Mouse (Mus musculus): ENCODE data around the gene Ifitm2. TPM values are rescaled to one million over a fixed set of nuclear protein-coding genes. Genes with fewer than 3 reads are reported as not detected.

Gene Ifitm2
- polyA plus RNA-seq, 1 experiment from 2014 or later: 1,006 TPM

GRCm38 (mm10) chr7:140949824-140950530, 5.8 kb downstream of the Ifitm2 start, which contains the start of gene Ifitm5:
Ifitm5 (minus strand) TSS chr7:140950291.
- peaks cover 46% of the 10 kb centered on the region for H3K4me1 ChIP-seq (ENCODE audit: control insufficient read depth, insufficient read depth, low read length)
- peaks cover 10% of the 10 kb centered on the region; the same call in 1 of the 2 replicates for H3K36me3 ChIP-seq (ENCODE audit: control insufficient read depth, insufficient read depth, low read length)
- no peaks in the 10 kb centered on the region for H3K9me3 ChIP-seq (replicated peaks; ENCODE audit: control insufficient read depth, low read length)
- WGBS: 81% methylated on average over 16 of the region's 16 CpGs
- no peak within 1 kb of the TSS for H3K4me3 ChIP-seq (replicated peaks; ENCODE audit: low read length)
- no peak for ATAC-seq (ENCODE audit: insufficient read depth, low FRiP score)
- H3K27me3 ChIP-seq (ENCODE audit: control insufficient read depth, insufficient read depth, low read length): no peaks in the 10 kb centered on the region
- peak within 1 kb of the TSS; percentile 44 for H3K9ac ChIP-seq (ENCODE audit: low read length)
- peak within 1 kb of the TSS; percentile 63 for H3K27ac ChIP-seq (ENCODE audit: low read length)
- peak within 1 kb of the TSS; percentile 11; the same call in 1 of the 2 replicates for H3K4me2 ChIP-seq (ENCODE audit: low read depth, low read length)

DNA sequence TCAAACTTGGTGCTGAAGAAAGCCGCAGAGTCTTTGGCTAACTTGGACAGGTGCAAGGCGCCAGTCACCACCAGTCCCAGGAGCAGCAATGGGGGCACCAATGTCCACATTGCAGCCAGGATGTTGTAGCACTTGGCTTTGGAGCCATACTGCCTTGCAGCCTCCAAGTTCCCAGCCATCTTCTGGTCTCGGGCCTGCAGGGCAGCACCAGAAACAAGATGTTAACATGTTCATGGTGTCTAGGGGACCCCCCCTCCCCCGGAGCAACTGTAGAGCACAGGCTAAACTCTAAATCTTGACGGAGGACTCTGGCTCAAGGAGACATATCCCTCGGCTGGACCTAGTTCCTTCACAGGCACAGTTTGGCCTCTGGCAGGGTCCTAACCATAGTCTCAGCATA, 6.5 kb downstream of the Ifitm2 start:
- peaks cover 42% of the 10 kb centered on the region for H3K4me1 ChIP-seq (ENCODE audit: control insufficient read depth, insufficient read depth, low read length)
- H3K27ac ChIP-seq (ENCODE audit: low read length): no peak overlapping the region
- no peak overlapping the region for H3K4me3 ChIP-seq (replicated peaks; ENCODE audit: low read length)
- 84% methylated on average over 6 of the region's 6 CpGs for WGBS
- peaks cover 10% of the 10 kb centered on the region; the same call in 1 of the 2 replicates for H3K36me3 ChIP-seq (ENCODE audit: control insufficient read depth, insufficient read depth, low read length)
- H3K27me3 ChIP-seq (ENCODE audit: control insufficient read depth, insufficient read depth, low read length): no peaks in the 10 kb centered on the region
- no peaks in the 10 kb centered on the region for H3K9me3 ChIP-seq (replicated peaks; ENCODE audit: control insufficient read depth, low read length)
- H3K4me2 ChIP-seq (ENCODE audit: low read depth, low read length): no peak overlapping the region
- no peak overlapping the region for H3K9ac ChIP-seq (ENCODE audit: low read length)
- ATAC-seq (ENCODE audit: insufficient read depth, low FRiP score): no peak

DNA sequence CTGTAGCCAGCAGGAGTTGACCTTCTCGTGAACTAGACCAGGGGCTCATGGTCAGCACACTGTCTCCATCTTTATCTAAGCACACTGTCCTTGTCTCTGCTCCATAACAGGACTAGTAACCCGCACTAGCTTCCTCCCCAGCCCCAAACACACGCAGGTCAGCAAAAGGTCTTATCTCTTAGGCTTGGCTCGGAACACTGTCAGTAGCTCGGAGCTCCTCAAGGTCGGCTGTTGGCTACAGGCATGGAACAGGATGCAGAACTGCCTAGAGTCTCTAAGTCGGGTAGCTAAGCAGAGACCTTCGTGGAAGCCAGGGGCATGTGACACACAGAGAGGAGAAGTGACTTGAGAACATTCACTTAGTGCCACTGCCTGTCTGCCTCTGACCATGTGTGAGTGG, 7.6 kb downstream of the Ifitm2 start:
- Histone ChIP-seq H3K9ac (ENCODE audit: low read length) (no peak overlapping the region), H3K36me3 (ENCODE audit: control insufficient read depth, insufficient read depth, low read length) (peaks cover 10% of the 10 kb centered on the region; the same call in 1 of the 2 replicates), H3K4me1 (ENCODE audit: control insufficient read depth, insufficient read depth, low read length) (peaks cover 37% of the 10 kb centered on the region), H3K27me3 (ENCODE audit: control insufficient read depth, insufficient read depth, low read length) (no peaks in the 10 kb centered on the region), H3K27ac (ENCODE audit: low read length) (no peak overlapping the region), H3K4me2 (ENCODE audit: low read depth, low read length) (no peak overlapping the region), H3K9me3 (replicated peaks; ENCODE audit: control insufficient read depth, low read length) (no peaks in the 10 kb centered on the region), H3K4me3 (replicated peaks; ENCODE audit: low read length) (no peak overlapping the region)
- no peak for ATAC-seq (ENCODE audit: insufficient read depth, low FRiP score)
- 74% methylated on average over 8 of the region's 8 CpGs for WGBS

DNA sequence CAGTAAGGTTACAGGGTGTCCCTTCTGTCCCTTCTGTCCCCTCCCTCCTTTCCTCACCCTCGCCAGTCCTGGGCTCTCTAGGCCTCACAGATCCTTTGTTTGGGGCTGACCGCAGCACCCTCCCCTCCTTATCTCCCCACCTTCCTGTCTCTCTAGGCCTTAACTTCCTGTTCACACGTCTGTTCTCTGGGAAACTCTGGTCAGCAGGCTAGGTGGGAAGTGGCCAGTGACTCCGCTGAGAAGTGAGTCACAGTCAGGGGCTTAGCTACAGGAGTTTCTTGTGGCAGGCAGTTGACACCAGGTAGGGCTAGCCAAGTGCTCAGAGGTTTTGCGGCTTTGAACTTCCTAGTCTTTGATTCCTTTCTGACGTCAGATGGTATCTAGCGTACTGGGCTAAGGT, 8.8 kb downstream of the Ifitm2 start:
- Histone ChIP-seq H3K27ac (ENCODE audit: low read length) (peak overlapping the region; percentile 50), H3K4me2 (ENCODE audit: low read depth, low read length) (no peak overlapping the region), H3K36me3 (ENCODE audit: control insufficient read depth, insufficient read depth, low read length) (0 out of 2 replicates have a peak, but pooled peaks cover 10% of the 10 kb centered on the region), H3K27me3 (ENCODE audit: control insufficient read depth, insufficient read depth, low read length) (no peaks in the 10 kb centered on the region), H3K9me3 (replicated peaks; ENCODE audit: control insufficient read depth, low read length) (no peaks in the 10 kb centered on the region), H3K4me1 (ENCODE audit: control insufficient read depth, insufficient read depth, low read length) (peaks cover 36% of the 10 kb centered on the region), H3K4me3 (replicated peaks; ENCODE audit: low read length) (no peak overlapping the region), H3K9ac (ENCODE audit: low read length) (no peak overlapping the region)
- no peak for ATAC-seq (ENCODE audit: insufficient read depth, low FRiP score)
- WGBS: 48% methylated on average over 7 of the region's 7 CpGs

DNA sequence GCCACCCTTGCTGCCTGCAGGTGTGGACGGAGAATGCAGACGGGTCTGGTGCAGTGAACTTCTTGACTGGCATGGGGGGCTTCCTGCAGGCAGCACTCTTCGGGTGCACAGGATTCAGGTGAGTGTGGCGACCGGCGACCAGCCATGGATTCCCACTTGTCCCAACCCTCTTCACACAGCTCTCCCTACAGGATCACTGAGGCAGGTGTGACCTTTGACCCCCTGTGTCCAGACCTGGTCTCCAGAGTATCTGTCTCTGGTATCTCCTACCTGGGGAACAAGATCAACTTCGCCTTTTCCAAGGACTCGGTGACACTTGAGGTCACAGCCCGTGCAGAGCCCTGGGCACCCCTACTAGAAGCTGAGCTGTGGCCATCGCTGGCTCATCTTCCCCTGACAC, 9.5 kb downstream of the Ifitm2 start:
- Histone ChIP-seq H3K9ac (ENCODE audit: low read length) (no peak overlapping the region), H3K4me3 (replicated peaks; ENCODE audit: low read length) (no peak overlapping the region), H3K27ac (ENCODE audit: low read length) (no peak overlapping the region), H3K4me1 (ENCODE audit: control insufficient read depth, insufficient read depth, low read length) (peaks cover 29% of the 10 kb centered on the region), H3K36me3 (ENCODE audit: control insufficient read depth, insufficient read depth, low read length) (0 out of 2 replicates have a peak, but pooled peaks cover 10% of the 10 kb centered on the region), H3K4me2 (ENCODE audit: low read depth, low read length) (no peak overlapping the region), H3K27me3 (ENCODE audit: control insufficient read depth, insufficient read depth, low read length) (no peaks in the 10 kb centered on the region), H3K9me3 (replicated peaks; ENCODE audit: control insufficient read depth, low read length) (no peaks in the 10 kb centered on the region)
- 87% methylated on average over 10 of the region's 10 CpGs for WGBS
- ATAC-seq (ENCODE audit: insufficient read depth, low FRiP score): no peak

DNA sequence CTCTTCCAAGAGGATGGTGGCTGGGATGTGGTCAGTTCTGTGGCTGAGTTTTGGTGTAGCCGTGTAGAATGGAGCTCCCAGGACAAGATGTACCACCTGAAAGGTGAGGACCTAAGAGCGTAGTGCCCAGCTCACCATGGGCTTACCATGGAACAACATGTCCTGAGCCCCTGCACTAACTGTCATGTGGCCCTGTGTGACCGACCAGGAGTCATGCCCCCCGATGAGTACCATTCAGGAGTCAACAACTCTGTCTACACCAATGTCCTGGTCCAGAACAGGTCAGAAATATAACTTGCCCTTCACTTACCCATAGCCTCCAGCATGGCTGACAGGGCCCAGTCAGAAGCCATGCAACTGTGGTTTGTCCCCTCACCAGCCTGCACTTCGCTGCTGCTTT, 10.5 kb downstream of the Ifitm2 start:
- 90% methylated on average over 5 of the region's 5 CpGs for WGBS
- no peak for ATAC-seq (ENCODE audit: insufficient read depth, low FRiP score)
- H3K27me3 ChIP-seq (ENCODE audit: control insufficient read depth, insufficient read depth, low read length): no peaks in the 10 kb centered on the region
- 0 out of 2 replicates have a peak, but pooled peaks cover 10% of the 10 kb centered on the region for H3K36me3 ChIP-seq (ENCODE audit: control insufficient read depth, insufficient read depth, low read length)
- no peak overlapping the region for H3K4me2 ChIP-seq (ENCODE audit: low read depth, low read length)
- no peaks in the 10 kb centered on the region for H3K9me3 ChIP-seq (replicated peaks; ENCODE audit: control insufficient read depth, low read length)
- no peak overlapping the region for H3K9ac ChIP-seq (ENCODE audit: low read length)
- no peak overlapping the region for H3K4me3 ChIP-seq (replicated peaks; ENCODE audit: low read length)
- H3K27ac ChIP-seq (ENCODE audit: low read length): no peak overlapping the region
- H3K4me1 ChIP-seq (ENCODE audit: control insufficient read depth, insufficient read depth, low read length): peaks cover 19% of the 10 kb centered on the region

GRCm38 (mm10) chr7:140944236-140944635, 11.6 kb downstream of the Ifitm2 start:
- H3K4me3 ChIP-seq (replicated peaks; ENCODE audit: low read length): no peak overlapping the region
- H3K27me3 ChIP-seq (ENCODE audit: control insufficient read depth, insufficient read depth, low read length): no peaks in the 10 kb centered on the region
- 88% methylated on average over 7 of the region's 7 CpGs for WGBS
- no peak for ATAC-seq (ENCODE audit: insufficient read depth, low FRiP score)
- H3K27ac ChIP-seq (ENCODE audit: low read length): no peak overlapping the region
- H3K36me3 ChIP-seq (ENCODE audit: control insufficient read depth, insufficient read depth, low read length): 0 out of 2 replicates have a peak, but pooled peaks cover 10% of the 10 kb centered on the region
- H3K4me2 ChIP-seq (ENCODE audit: low read depth, low read length): no peak overlapping the region
- peaks cover 24% of the 10 kb centered on the region for H3K4me1 ChIP-seq (ENCODE audit: control insufficient read depth, insufficient read depth, low read length)
- H3K9ac ChIP-seq (ENCODE audit: low read length): no peak overlapping the region; the same call in 1 of the 2 replicates
- no peaks in the 10 kb centered on the region for H3K9me3 ChIP-seq (replicated peaks; ENCODE audit: control insufficient read depth, low read length)

GRCm38 (mm10) chr7:140943356-140943755, 12.4 kb downstream of the Ifitm2 start:
- H3K36me3 ChIP-seq (ENCODE audit: control insufficient read depth, insufficient read depth, low read length): 0 out of 2 replicates have a peak, but pooled peaks cover 4% of the 10 kb centered on the region
- peak overlapping the region; percentile 86 for H3K9ac ChIP-seq (ENCODE audit: low read length)
- H3K4me3 ChIP-seq (replicated peaks; ENCODE audit: low read length): no peak overlapping the region
- peaks cover 26% of the 10 kb centered on the region for H3K4me1 ChIP-seq (ENCODE audit: control insufficient read depth, insufficient read depth, low read length)
- H3K9me3 ChIP-seq (replicated peaks; ENCODE audit: control insufficient read depth, low read length): no peaks in the 10 kb centered on the region
- WGBS: 71% methylated on average over 4 of the region's 4 CpGs
- no peak overlapping the region for H3K4me2 ChIP-seq (ENCODE audit: low read depth, low read length)
- no peaks in the 10 kb centered on the region for H3K27me3 ChIP-seq (ENCODE audit: control insufficient read depth, insufficient read depth, low read length)
- ATAC-seq (ENCODE audit: insufficient read depth, low FRiP score): no peak
- peak overlapping the region; percentile 97; the same call in 1 of the 2 replicates for H3K27ac ChIP-seq (ENCODE audit: low read length)

DNA sequence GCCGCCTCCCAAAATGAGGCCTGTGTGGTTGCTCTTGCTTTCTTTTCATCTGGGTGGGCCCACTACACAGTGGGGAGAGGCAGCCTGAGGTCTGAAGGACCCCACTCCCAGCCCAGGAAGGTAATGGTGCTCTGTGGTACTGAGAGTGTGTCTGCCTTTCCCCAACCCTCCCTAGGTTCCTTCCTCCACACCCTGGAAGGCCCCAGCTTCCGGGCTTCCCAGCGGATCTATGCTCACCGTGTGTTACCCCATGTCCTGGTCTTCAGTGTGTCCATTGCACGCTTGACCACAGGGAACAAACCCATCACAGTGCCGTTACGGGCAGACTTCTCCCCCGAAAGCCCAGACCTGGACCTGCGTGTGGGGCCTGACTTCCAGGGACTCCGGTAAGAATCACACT, 13.0 kb downstream of the Ifitm2 start:
- peak overlapping the region; percentile 97 for H3K27ac ChIP-seq (ENCODE audit: low read length)
- 80% methylated on average over 10 of the region's 10 CpGs for WGBS
- H3K4me2 ChIP-seq (ENCODE audit: low read depth, low read length): peak overlapping the region; percentile 65
- H3K36me3 ChIP-seq (ENCODE audit: control insufficient read depth, insufficient read depth, low read length): 0 out of 2 replicates have a peak, but pooled peaks cover 4% of the 10 kb centered on the region
- H3K4me1 ChIP-seq (ENCODE audit: control insufficient read depth, insufficient read depth, low read length): peaks cover 26% of the 10 kb centered on the region
- H3K9ac ChIP-seq (ENCODE audit: low read length): peak overlapping the region; percentile 86
- ATAC-seq (ENCODE audit: insufficient read depth, low FRiP score): no peak
- no peaks in the 10 kb centered on the region for H3K9me3 ChIP-seq (replicated peaks; ENCODE audit: control insufficient read depth, low read length)
- H3K4me3 ChIP-seq (replicated peaks; ENCODE audit: low read length): no peak overlapping the region
- no peaks in the 10 kb centered on the region for H3K27me3 ChIP-seq (ENCODE audit: control insufficient read depth, insufficient read depth, low read length)
